Mouse (Mus musculus): Measurements from ENCODE around the gene Erf. TPM values are rescaled to one million over a fixed set of nuclear protein-coding genes. Genes with fewer than 3 reads are reported as not detected.
A peak's percentile ranks its signal among the peaks of the same experiment; 100 is the strongest.

Erf gene
- total RNA-seq, 2 experiments from 2014 or later, result 32.8 to 33.2 TPM

GRCm38 (mm10) chr7:25246079-25246758 is 4.3 kb downstream of the Erf start:
- peak; percentile 69 to 77 for DNase-seq
- intact Hi-C loops (cut with DNase I), result no loop called here

- intact Hi-C loops (cut with DNase I), result loop anchor here (5.0 kb wide), 1 partner anchor 153 kb away; the partner anchor contains the start of gene Lipe
- no peak for DNase-seq
Measured at GRCm38 (mm10) chr7:25244562-25245369, 5.8 kb downstream of the Erf start.

GRCm38 (mm10) chr7:25243361-25243760 is 7.2 kb downstream of the Erf start:
- intact Hi-C loops (cut with DNase I), result loop anchor here (5.0 kb wide), 1 partner anchor 154 kb away; the partner anchor contains the start of gene Lipe
- DNase-seq, result no peak

GRCm38 (mm10) chr7:25241062-25241461 is 9.5 kb downstream of the Erf start:
- intact Hi-C loops (cut with DNase I), result loop anchor here (1.0 to 5.0 kb wide), 3 partner anchors 36 to 156 kb away; partner anchors contain the start of genes Lipe and Megf8
- peak; percentile 53 to 75 for DNase-seq

- intact Hi-C loops (cut with DNase I), result loop anchor here (1.0 to 5.0 kb wide), 3 partner anchors 37 to 157 kb away; partner anchors contain the start of genes Lipe and Megf8
- no peak for DNase-seq
Measured at GRCm38 (mm10) chr7:25240631-25241030, 9.9 kb downstream of the Erf start.

GRCm38 (mm10) chr7:25238829-25239623 is 11.5 kb downstream of the Erf start:
- intact Hi-C loops (cut with DNase I), result loop anchor here (1.0 to 5.0 kb wide), 2 partner anchors 8 to 143 kb away; no protein-coding TSS in a partner anchor
- DNase-seq, result peak; percentile 82

- intact Hi-C loops (cut with DNase I), result loop anchor here (5.0 kb wide), 1 partner anchor 144 kb away; no protein-coding TSS in a partner anchor
- peak; percentile 88 to 91 for DNase-seq
Measured at GRCm38 (mm10) chr7:25238015-25238706, 12.4 kb downstream of the Erf start.

GRCm38 (mm10) chr7:25237249-25238014 is 13.1 kb downstream of the Erf start, which contains the start of gene Gsk3a:
TSS of gene Gsk3a (minus strand) at chr7:25237851.
- intact Hi-C loops (cut with DNase I), result loop anchor here (2.0 to 5.0 kb wide), 2 partner anchors 15 to 145 kb away; no protein-coding TSS in a partner anchor
- DNase-seq, result peak; percentile 97 to 98

GRCm38 (mm10) chr7:25235526-25235925 is 15.0 kb downstream of the Erf start:
- intact Hi-C loops (cut with DNase I), result loop anchor here (5.0 kb wide), 1 partner anchor 147 kb away; no protein-coding TSS in a partner anchor
- DNase-seq, result no peak

GRCm38 (mm10) chr7:25233061-25233460 is 17.5 kb downstream of the Erf start:
- intact Hi-C loops (cut with DNase I), result no loop called here
- no peak for DNase-seq

GRCm38 (mm10) chr7:25232101-25232648 is 18.4 kb downstream of the Erf start:
- no peak for DNase-seq
- intact Hi-C loops (cut with DNase I), result loop anchor here (1.0 kb wide), 1 partner anchor 26 kb away; no protein-coding TSS in a partner anchor

- no peak for DNase-seq
- intact Hi-C loops (cut with DNase I), result no loop called here
Measured at GRCm38 (mm10) chr7:25230690-25231285, 19.8 kb downstream of the Erf start.

GRCm38 (mm10) chr7:25227523-25228300 is 22.8 kb downstream of the Erf start:
- intact Hi-C loops (cut with DNase I), result loop anchor here (10.0 kb wide), 1 partner anchor 323 kb away; the partner anchor contains the start of gene Arhgef1
- DNase-seq, result no peak

GRCm38 (mm10) chr7:25222275-25222967 is 28.1 kb downstream of the Erf start:
- no peak for DNase-seq
- intact Hi-C loops (cut with DNase I), result loop anchor here (2.0 to 10.0 kb wide), 2 partner anchors 14 to 318 kb away; partner anchors contain the start of genes Arhgef1 and Gsk3a

- peak; percentile 97 to 98 for DNase-seq
- intact Hi-C loops (cut with DNase I), result loop anchor here (10.0 kb wide), 1 partner anchor 316 kb away; the partner anchor contains the start of gene Arhgef1
Measured at GRCm38 (mm10) chr7:25221102-25221883, 29.3 kb downstream of the Erf start, which contains the start of gene Zfp526. TSS of gene Zfp526 (plus strand) at chr7:25221425.

Measured in heart, postnatal 14 days (tissue).